Mouse (Mus musculus) heart, postnatal 0 days (tissue): Measurements from ENCODE around the gene Mier1. TPM values are rescaled to one million over a fixed set of nuclear protein-coding genes. Genes with fewer than 3 reads are reported as not detected.

Experiments
- ATAC-seq: fragments of 200-750 bp; cut with Nextera tagmentation; 2 replicates; pipeline ENCODE4 v1.8.0; 2017; ENCODE audit warnings: low read depth, moderate number of reproducible peaks, moderate library complexity; ENCODE audit not compliant: insufficient read depth
- DNase-seq: peaks from one replicate; pipeline ENCODE4 v3.0.0-alpha.2; 2016; ENCODE audit warnings: low spot score
- H3K27ac ChIP-seq: fragments of 300-500 bp; sonication (generic); 2 replicates; pipeline ENCODE4 v1.5.1; 2014; ENCODE audit warnings: low read depth, mild to moderate bottlenecking
- H3K27me3 ChIP-seq: fragments of 300-500 bp; sonication (generic); 2 replicates; pipeline ENCODE4 v1.6.1; 2014; ENCODE audit warnings: low read length, mixed read lengths; ENCODE audit not compliant: control insufficient read depth, insufficient read depth
- H3K36me3 ChIP-seq: fragments of 300-500 bp; sonication (generic); replicated peaks from 2 replicates; pipeline ENCODE4 v1.6.1; 2014; ENCODE audit warnings: low read length, mixed read lengths; ENCODE audit not compliant: control insufficient read depth, insufficient read depth
- H3K4me1 ChIP-seq: fragments of 300-500 bp; sonication (generic); 2 replicates; pipeline ENCODE4 v1.6.1; 2014; ENCODE audit warnings: antibody characterized with exemption; ENCODE audit not compliant: control insufficient read depth, insufficient read depth
- H3K4me2 ChIP-seq: fragments of 300-500 bp; sonication (generic); 2 replicates; pipeline ENCODE4 v1.6.1; 2014; ENCODE audit warnings: low read depth, mild to moderate bottlenecking, low read length, moderate library complexity
- H3K4me3 ChIP-seq: fragments of 300-500 bp; sonication (generic); 2 replicates; pipeline ENCODE4 v1.5.1; 2014; ENCODE audit warnings: low read depth, low read length
- H3K9ac ChIP-seq: fragments of 300-500 bp; sonication (generic); replicated peaks from 2 replicates; pipeline ENCODE4 v1.6.1; 2014; ENCODE audit warnings: low read depth, low read length, mixed read lengths
- H3K9me3 ChIP-seq: fragments of 300-500 bp; sonication (generic); replicated peaks from 2 replicates; pipeline ENCODE4 v1.6.1; 2016; ENCODE audit warnings: low read length; ENCODE audit not compliant: control insufficient read depth
- CTCF ChIP-seq: IDR thresholded peaks from 2 replicates; pipeline ENCODE4 v1.5.1; 2016; ENCODE audit warnings: antibody characterized with exemption, control low read depth, low read depth
- EP300 ChIP-seq: IDR thresholded peaks from 2 replicates; pipeline ENCODE4 v1.6.1; 2016; ENCODE audit warnings: antibody characterized with exemption, low read depth
- WGBS: fragments of 180-500 bp; shearing (Covaris S2); extraction: QIAGEN DNeasy Blood & Tissue Kit; methylation state at CpG from one replicate; pipeline ENCODE4 v1.1.7; 2014; 5-methylcytosine and 5-hydroxymethylcytosine counted together
- polyA plus RNA-seq: library from polyadenylated mRNA; unstranded; fragments of >200 nt; fragmentation: Nextera tagmentation; extraction: Ambion mirVana; gene quantifications from 2 replicates; pipeline ENCODE4 v1.2.1, GENCODE M21; 2015
- total RNA-seq: library from RNA; depleted of rRNA; stranded (reverse); fragments of >200 nt; gene quantifications from 2 replicates; pipeline ENCODE4 v1.2.3, GENCODE M21; 2014; ENCODE audit warnings: low replicate concordance

The Mier1 gene
- total and polyA plus RNA-seq, 2 experiments from 2014 or later = 29.1 to 43.4 TPM

- H3K9ac ChIP-seq = no peak overlapping the region
Measured at GRCm38 (mm10) chr4:103179581-103179980, 65.4 kb downstream of the Mier1 start.

GRCm38 (mm10) chr4:103180300-103180888, 66.2 kb downstream of the Mier1 start:
- Histone ChIP-seq H3K9me3 (no peaks in the 10 kb centered on the region), H3K27ac (peak overlapping the region; percentile 84; the same call in 1 of the 2 replicates), H3K36me3 (peaks cover 14% of the 10 kb centered on the region; the same call in 1 of the 2 replicates), H3K4me3 (no peak overlapping the region), H3K4me2 (no peak overlapping the region), H3K27me3 (no peaks in the 10 kb centered on the region), H3K9ac (no peak overlapping the region), H3K4me1 (peaks cover 24% of the 10 kb centered on the region)
- TF ChIP-seq EP300 = no peak
- TF ChIP-seq CTCF = no peak
- DNase-seq (no peak), ATAC-seq (no peak)
- WGBS = 84% methylated on average over 8 of the region's 8 CpGs

More at GRCm38 (mm10) chr4:103179581-103179980, 65.4 kb downstream of the Mier1 start:
- WGBS = 35% methylated on average over 3 of the region's 3 CpGs
- ATAC-seq = peak; percentile 59
- Histone ChIP-seq H3K36me3 (peaks cover 9% of the 10 kb centered on the region; the same call in 1 of the 2 replicates), H3K4me1 (peaks cover 24% of the 10 kb centered on the region), H3K9me3 (no peaks in the 10 kb centered on the region), H3K27me3 (no peaks in the 10 kb centered on the region), H3K4me3 (no peak overlapping the region), H3K4me2 (peak overlapping the region; percentile 15; the same call in 1 of the 2 replicates), H3K27ac (peak overlapping the region; percentile 84)
- TF ChIP-seq EP300 = no peak
- no peak for TF ChIP-seq CTCF
- DNase-seq = peak; percentile 32

- Histone ChIP-seq H3K27me3 (no peaks in the 10 kb centered on the region), H3K27ac (0 out of 2 replicates have a peak overlapping the region, but pooled peaks have one; percentile 1), H3K36me3 (peaks cover 26% of the 10 kb centered on the region), H3K4me2 (no peak overlapping the region), H3K9me3 (no peaks in the 10 kb centered on the region), H3K9ac (no peak overlapping the region), H3K4me3 (no peak overlapping the region), H3K4me1 (peaks cover 15% of the 10 kb centered on the region; the same call in 1 of the 2 replicates)
- 64% methylated on average over 8 of the region's 8 CpGs for WGBS
- TF ChIP-seq CTCF (no peak), EP300 (no peak)
- ATAC-seq = no peak
- peak; percentile 8 for DNase-seq
Measured at GRCm38 (mm10) chr4:103188786-103189640, 74.8 kb downstream of the Mier1 start.

- no peak for ATAC-seq
- Histone ChIP-seq H3K36me3 (peaks cover 33% of the 10 kb centered on the region), H3K27me3 (no peaks in the 10 kb centered on the region), H3K9me3 (no peaks in the 10 kb centered on the region), H3K4me3 (no peak overlapping the region), H3K4me2 (no peak overlapping the region), H3K4me1 (peaks cover 15% of the 10 kb centered on the region; the same call in 1 of the 2 replicates), H3K27ac (no peak overlapping the region), H3K9ac (no peak overlapping the region)
- no peak for DNase-seq
- TF ChIP-seq CTCF (no peak), EP300 (no peak)
- WGBS = 85% methylated on average over 2 of the region's 2 CpGs
Measured at GRCm38 (mm10) chr4:103192421-103192820, 78.2 kb downstream of the Mier1 start.

- Histone ChIP-seq H3K27me3 (no peaks in the 10 kb centered on the region), H3K36me3 (peaks cover 42% of the 10 kb centered on the region), H3K9ac (no peak overlapping the region), H3K4me2 (no peak overlapping the region), H3K4me3 (no peak overlapping the region), H3K4me1 (no peaks in the 10 kb centered on the region), H3K27ac (no peak overlapping the region), H3K9me3 (no peaks in the 10 kb centered on the region)
- DNase-seq (no peak), ATAC-seq (no peak)
- WGBS = 89% methylated on average over 8 of the region's 8 CpGs
- TF ChIP-seq CTCF (no peak), EP300 (no peak)
Measured at GRCm38 (mm10) chr4:103197401-103197800, 83.2 kb downstream of the Mier1 start.
